Mouse (Mus musculus) urinary bladder, postnatal 14 days (tissue): ENCODE data around the gene Casc1.
"Not testable (repeated sequence)": the region's sequence is repeated elsewhere in the genome, so short reads cannot be mapped to it uniquely, and the experiment has no call there.

Source experiments
- DNase-seq: peaks from one replicate; pipeline ENCODE4 v3.0.0; 2021; ENCODE audit warnings: low spot score

Casc1 gene

DNA sequence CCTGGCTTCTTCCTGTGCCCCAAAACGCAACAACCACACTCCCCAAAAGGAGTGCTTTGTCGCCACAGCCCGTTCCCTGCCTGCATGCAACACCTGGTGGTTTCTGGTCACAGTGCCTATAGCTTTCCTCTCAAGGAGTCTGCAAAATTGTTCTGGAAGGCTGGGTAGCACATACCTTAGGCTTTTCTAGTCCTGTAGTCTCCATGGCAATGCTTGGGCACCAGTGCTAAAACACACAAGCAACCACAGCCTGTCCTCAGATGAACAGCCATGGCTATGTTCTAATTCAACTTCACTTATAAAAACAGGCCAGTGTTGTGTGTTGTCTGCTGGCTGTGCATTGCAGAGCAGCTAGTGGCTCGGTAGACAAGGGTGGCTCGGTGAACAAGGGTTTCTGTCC is 74.0 kb downstream of the Casc1 start:
- DNase-seq, result no peak

DNA sequence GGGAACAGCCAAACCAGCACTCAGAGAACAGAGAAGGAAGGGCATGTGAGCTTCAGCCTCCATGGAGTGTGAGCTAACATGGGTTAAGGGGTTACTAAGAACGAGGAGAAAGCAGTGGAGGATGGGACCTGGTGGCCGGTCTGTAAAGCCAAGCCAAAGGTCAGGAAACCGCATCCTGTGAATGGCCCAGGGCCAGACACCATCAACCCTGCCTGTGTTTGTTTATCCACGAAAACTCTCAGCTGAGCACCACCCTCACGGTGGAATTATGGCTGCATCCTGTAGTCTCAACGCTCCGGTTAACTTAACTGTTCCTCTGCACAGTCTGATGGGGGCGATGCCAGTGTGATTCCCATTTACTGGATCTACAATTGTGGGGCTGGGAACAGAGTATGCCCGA is 75.0 kb downstream of the Casc1 start:
- DNase-seq, result no peak

DNA sequence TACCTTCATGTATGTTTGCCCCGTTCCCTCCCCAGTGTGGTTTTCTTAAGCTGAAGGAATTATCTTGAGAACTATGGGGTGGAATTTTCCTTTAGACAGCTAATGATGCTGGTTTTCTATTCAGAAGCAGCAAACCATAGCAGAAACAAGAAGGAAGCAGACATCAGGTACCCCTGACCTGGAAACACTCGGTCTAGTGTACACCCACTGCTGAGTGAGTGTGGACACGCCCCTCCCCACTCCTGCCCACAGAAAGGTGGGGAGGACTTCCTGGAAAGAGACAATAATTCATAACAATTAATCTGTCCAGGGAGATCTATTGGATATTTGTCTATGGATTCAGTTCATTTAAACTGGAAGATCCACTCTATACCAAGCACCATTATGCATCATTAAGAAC is 75.5 kb downstream of the Casc1 start:
- no peak for DNase-seq

DNA sequence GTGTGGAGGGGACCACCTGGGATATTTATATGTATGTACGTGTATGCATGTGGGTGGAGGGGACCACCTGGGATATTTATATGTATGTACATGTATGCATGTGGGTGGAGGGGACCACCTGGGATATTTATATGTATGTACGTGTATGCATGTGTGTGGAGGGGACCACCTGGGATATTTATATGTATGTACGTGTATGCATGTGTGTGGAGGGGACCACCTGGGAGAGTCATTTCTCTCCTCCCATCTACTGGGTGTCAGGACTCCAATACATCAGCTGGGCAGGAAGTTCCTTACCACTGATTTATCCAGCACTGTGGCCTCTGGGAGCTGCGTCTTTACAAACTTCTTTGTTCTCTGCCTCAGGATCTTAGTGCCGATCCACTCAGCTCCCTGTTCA is 77.8 kb downstream of the Casc1 start:
- not testable (repeated sequence) for DNase-seq

DNA sequence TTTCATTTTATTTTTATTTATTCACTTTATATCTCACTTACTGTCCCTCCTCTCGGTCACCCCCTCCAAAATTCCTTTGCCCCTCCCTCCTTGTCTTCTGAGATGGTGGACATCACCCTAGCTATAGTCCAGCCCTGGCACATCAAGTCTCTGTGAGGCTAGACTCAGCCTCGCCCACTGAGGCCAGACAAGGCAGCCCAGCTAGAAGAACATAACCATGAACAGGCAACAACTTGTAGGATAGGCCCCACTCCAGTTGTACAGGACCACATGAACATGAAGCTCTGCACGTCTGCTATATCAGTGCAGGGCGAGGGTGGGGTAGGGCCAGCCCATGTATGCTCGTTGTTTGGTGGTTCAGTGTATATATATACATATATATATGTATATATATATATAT is 78.8 kb downstream of the Casc1 start:
- DNase-seq, result no peak

DNA sequence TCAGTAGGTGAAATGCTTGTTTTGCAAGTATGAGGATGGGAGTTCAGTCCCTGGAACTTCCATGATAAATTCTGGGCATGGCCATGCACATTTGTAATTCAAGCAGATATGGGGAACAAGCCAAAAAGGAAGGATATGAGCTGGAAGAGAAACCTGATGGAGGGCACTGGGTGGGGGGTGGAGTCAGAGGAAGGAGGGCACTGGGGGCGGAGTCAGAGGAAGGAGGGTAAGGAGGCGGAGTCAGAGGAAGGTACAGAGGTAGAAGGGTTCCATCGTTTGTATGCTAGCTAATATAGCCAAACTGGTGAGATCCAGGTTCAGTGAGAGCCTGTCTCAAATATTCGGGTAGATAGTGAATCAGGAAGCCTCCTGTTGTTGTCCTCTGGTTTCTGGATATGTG is 81.2 kb downstream of the Casc1 start:
- DNase-seq, result no peak

DNA sequence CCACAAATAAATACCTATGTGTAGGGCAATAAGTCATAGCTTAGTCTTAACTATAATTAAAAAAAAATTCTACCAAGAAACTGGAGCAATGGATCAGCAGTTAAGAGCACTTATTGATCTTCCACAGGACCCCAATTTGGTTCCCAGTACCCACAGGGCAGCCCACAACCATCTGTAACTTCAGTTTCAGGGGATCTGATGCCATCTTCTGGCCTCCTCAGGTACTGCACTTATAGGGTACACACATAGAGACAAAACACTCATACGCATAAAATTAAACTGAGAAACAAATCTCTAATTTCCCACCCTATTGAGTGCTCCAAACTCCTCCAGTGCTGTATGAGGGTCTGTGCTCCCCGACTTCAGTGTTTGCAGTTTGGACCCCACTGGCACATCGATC is 83.2 kb downstream of the Casc1 start:
- no peak for DNase-seq

DNA sequence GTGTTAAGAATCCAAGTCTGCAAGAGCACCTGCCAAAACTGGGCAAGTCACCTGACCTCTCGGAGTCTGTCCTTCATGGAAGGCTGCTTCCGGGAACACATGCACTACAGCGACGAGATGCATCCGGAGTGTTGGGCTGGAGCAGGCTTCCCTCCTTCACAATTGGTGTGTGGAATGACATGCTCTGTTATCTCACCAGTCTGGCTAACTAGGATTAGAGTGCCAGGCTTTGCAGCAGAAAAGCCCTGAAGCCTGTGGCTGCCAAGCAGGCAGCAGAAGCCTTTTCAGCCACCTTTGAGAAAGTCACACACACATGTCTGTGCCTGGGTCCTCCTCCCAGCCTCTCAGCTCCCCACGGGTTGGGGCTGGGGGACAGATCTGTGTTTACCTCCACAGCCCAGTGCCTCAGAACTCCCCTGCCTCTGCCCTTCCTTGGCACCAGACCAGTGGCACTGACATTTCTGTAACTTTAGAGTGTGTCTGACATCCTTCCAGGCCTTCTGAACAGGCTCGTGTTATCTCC is 85.2 kb downstream of the Casc1 start:
- DNase-seq, result no peak
